Mouse (Mus musculus) forebrain, embryonic 14.5 days (tissue): ENCODE results near the gene Setd2. TPM values are rescaled to one million over a fixed set of nuclear protein-coding genes. Genes with fewer than 3 reads are reported as not detected.
A peak's percentile ranks its signal among the peaks of the same experiment; 100 is the strongest.

Experiments used
- ATAC-seq: fragments of 200-750 bp; cut with Nextera tagmentation; 2 replicates; pipeline ENCODE4 v1.8.0; 2017; ENCODE audit warnings: mild to moderate bottlenecking, moderate library complexity
- DNase-seq: peaks from one replicate; pipeline ENCODE4 v3.0.0-alpha.2; 2015; ENCODE audit warnings: low spot score
- H3K27ac ChIP-seq: fragments of 300-500 bp; sonication (generic); 2 replicates; pipeline ENCODE4 v1.5.1; 2014; ENCODE audit warnings: low read depth, mild to moderate bottlenecking, control low read depth, low read length, moderate library complexity
- H3K27me3 ChIP-seq: fragments of 300-500 bp; sonication (generic); replicated peaks from 2 replicates; pipeline ENCODE4 v1.6.1; 2014; ENCODE audit warnings: low read length, control low read depth, mixed read lengths; ENCODE audit not compliant: control insufficient read depth, insufficient read depth
- H3K36me3 ChIP-seq: fragments of 300-500 bp; sonication (generic); 2 replicates; pipeline ENCODE4 v1.6.1; 2014; ENCODE audit warnings: low read length, control low read depth; ENCODE audit not compliant: control insufficient read depth, insufficient read depth
- H3K4me1 ChIP-seq: fragments of 300-500 bp; sonication (generic); 2 replicates; pipeline ENCODE4 v1.6.1; 2014; ENCODE audit warnings: antibody characterized with exemption, low read length, control low read depth; ENCODE audit not compliant: control insufficient read depth, insufficient read depth
- H3K4me2 ChIP-seq: fragments of 300-500 bp; sonication (generic); 2 replicates; pipeline ENCODE4 v1.6.1; 2014; ENCODE audit warnings: mild to moderate bottlenecking, control low read depth, low read length
- H3K4me3 ChIP-seq: fragments of 300-500 bp; sonication (generic); 2 replicates; pipeline ENCODE4 v1.5.1; 2014; ENCODE audit warnings: low read depth, low read length, control low read depth
- H3K9ac ChIP-seq: fragments of 300-500 bp; sonication (generic); 2 replicates; pipeline ENCODE4 v1.6.1; 2014; ENCODE audit warnings: mild to moderate bottlenecking, low read length, control low read depth, moderate library complexity
- H3K9me3 ChIP-seq: fragments of 300-500 bp; sonication (generic); replicated peaks from 2 replicates; pipeline ENCODE4 v1.6.1; 2016; ENCODE audit warnings: low read length, control low read depth, mixed read lengths; ENCODE audit not compliant: control insufficient read depth
- WGBS: fragments of 180-500 bp; shearing (Covaris S2); extraction: QIAGEN DNeasy Blood & Tissue Kit; methylation state at CpG from one replicate; pipeline ENCODE4 v1.1.7; 2014; 5-methylcytosine and 5-hydroxymethylcytosine counted together
- polyA plus RNA-seq: library from polyadenylated mRNA; unstranded; fragments of >200 nt; fragmentation: Nextera tagmentation; extraction: Ambion mirVana; gene quantifications from 2 replicates; pipeline ENCODE4 v1.2.1, GENCODE M21; 2014

Setd2 gene
- polyA plus RNA-seq, 1 experiment from 2014 or later: 36.1 TPM

- Histone ChIP-seq H3K4me3 (peak overlapping the region; percentile 61), H3K36me3 (peaks cover 7% of the 10 kb centered on the region; the same call in 1 of the 2 replicates), H3K27ac (peak overlapping the region; percentile 94), H3K27me3 (no peaks in the 10 kb centered on the region), H3K4me1 (peaks cover 28% of the 10 kb centered on the region), H3K9me3 (no peaks in the 10 kb centered on the region), H3K4me2 (peak overlapping the region; percentile 71), H3K9ac (peak overlapping the region; percentile 81)
- DNase-seq: no peak
- WGBS: 80% methylated on average over 10 of the region's 10 CpGs
- ATAC-seq: no peak
These were observed 123.2 kb downstream of the Setd2 start for GRCm38 (mm10) chr9:110655651-110656007.

- Histone ChIP-seq H3K4me1 (peaks cover 28% of the 10 kb centered on the region), H3K36me3 (peaks cover 7% of the 10 kb centered on the region; the same call in 1 of the 2 replicates), H3K27ac (peak within 1 kb of the TSS; percentile 94), H3K4me3 (peak within 1 kb of the TSS; percentile 61), H3K4me2 (peak within 1 kb of the TSS; percentile 73), H3K9ac (peak within 1 kb of the TSS; percentile 81), H3K9me3 (no peaks in the 10 kb centered on the region), H3K27me3 (no peaks in the 10 kb centered on the region)
- under 1% methylated on average over 52 of the region's 52 CpGs for WGBS
- ATAC-seq (peak; percentile 98), DNase-seq (peak; percentile 99)
These were observed 124.1 kb downstream of the Setd2 start, which contains the start of gene Ccdc12 for GRCm38 (mm10) chr9:110656249-110657221. Gene Ccdc12, plus strand, starts transcription at chr9:110656503.

GRCm38 (mm10) chr9:110657474-110658078, 125.2 kb downstream of the Setd2 start:
- Histone ChIP-seq H3K4me2 (peak overlapping the region; percentile 73), H3K9me3 (no peaks in the 10 kb centered on the region), H3K27ac (no peak overlapping the region), H3K4me1 (peaks cover 23% of the 10 kb centered on the region), H3K9ac (peak overlapping the region; percentile 81), H3K4me3 (peak overlapping the region; percentile 61), H3K27me3 (no peaks in the 10 kb centered on the region), H3K36me3 (peaks cover 7% of the 10 kb centered on the region; the same call in 1 of the 2 replicates)
- WGBS: 88% methylated on average over 13 of the region's 13 CpGs
- no peak for DNase-seq
- ATAC-seq: no peak

- Histone ChIP-seq H3K9me3 (no peaks in the 10 kb centered on the region), H3K4me2 (no peak overlapping the region), H3K27me3 (no peaks in the 10 kb centered on the region), H3K27ac (no peak overlapping the region), H3K9ac (no peak overlapping the region), H3K4me1 (peaks cover 9% of the 10 kb centered on the region), H3K36me3 (peaks cover 7% of the 10 kb centered on the region; the same call in 1 of the 2 replicates), H3K4me3 (no peak overlapping the region)
- WGBS: 93% methylated on average over 12 of the region's 12 CpGs
- DNase-seq (no peak), ATAC-seq (no peak)
These were observed 127.1 kb downstream of the Setd2 start for GRCm38 (mm10) chr9:110659521-110659920.

- Histone ChIP-seq H3K4me1 (peaks cover 8% of the 10 kb centered on the region), H3K4me3 (no peak overlapping the region), H3K27ac (no peak overlapping the region), H3K36me3 (peaks cover 7% of the 10 kb centered on the region; the same call in 1 of the 2 replicates), H3K9me3 (no peaks in the 10 kb centered on the region), H3K4me2 (no peak overlapping the region), H3K9ac (no peak overlapping the region), H3K27me3 (no peaks in the 10 kb centered on the region)
- DNase-seq: no peak
- ATAC-seq: no peak
- WGBS: 86% methylated on average over 2 of the region's 2 CpGs
These were observed 127.8 kb downstream of the Setd2 start for GRCm38 (mm10) chr9:110660208-110660607.

GRCm38 (mm10) chr9:110660856-110661612, 128.6 kb downstream of the Setd2 start:
- Histone ChIP-seq H3K36me3 (peaks cover 7% of the 10 kb centered on the region; the same call in 1 of the 2 replicates), H3K9me3 (no peaks in the 10 kb centered on the region), H3K27me3 (no peaks in the 10 kb centered on the region), H3K4me2 (no peak overlapping the region), H3K9ac (no peak overlapping the region), H3K4me1 (peaks cover 6% of the 10 kb centered on the region), H3K27ac (no peak overlapping the region), H3K4me3 (no peak overlapping the region)
- 83% methylated on average over 7 of the region's 7 CpGs for WGBS
- no peak for DNase-seq
- ATAC-seq: no peak

- DNase-seq: no peak
- Histone ChIP-seq H3K9me3 (no peaks in the 10 kb centered on the region), H3K27me3 (no peaks in the 10 kb centered on the region), H3K4me2 (no peak overlapping the region), H3K36me3 (peaks cover 7% of the 10 kb centered on the region; the same call in 1 of the 2 replicates), H3K9ac (no peak overlapping the region), H3K4me3 (no peak overlapping the region), H3K27ac (no peak overlapping the region), H3K4me1 (peaks cover 3% of the 10 kb centered on the region)
- WGBS: 86% methylated on average over 1 of the region's 1 CpGs
- no peak for ATAC-seq
These were observed 130.4 kb downstream of the Setd2 start for GRCm38 (mm10) chr9:110662844-110663243.

- H3K27me3 ChIP-seq: no peaks in the 10 kb centered on the region
- DNase-seq (no peak), ATAC-seq (no peak)
- no peak overlapping the region for H3K4me2 ChIP-seq
- no peak overlapping the region for H3K4me3 ChIP-seq
- H3K36me3 ChIP-seq: no peaks in the 10 kb centered on the region
- WGBS: 21% methylated on average over 4 of the region's 4 CpGs
- H3K9ac ChIP-seq: no peak overlapping the region
- peaks cover 3% of the 10 kb centered on the region; the same call in 1 of the 2 replicates for H3K4me1 ChIP-seq
- no peak overlapping the region for H3K27ac ChIP-seq
- H3K9me3 ChIP-seq: no peaks in the 10 kb centered on the region
These were observed 133.5 kb downstream of the Setd2 start for GRCm38 (mm10) chr9:110665912-110666311.
